14 mouse cellular contexts compared by ENCODE assay signal in genomic region chr8:13025487-13026224, GRCm38 (mm10). TPM values are rescaled to one million over a fixed set of nuclear protein-coding genes. Genes with fewer than 3 reads are reported as not detected.
DNase-seq lines count a peak whose midpoint lies in the region; ATAC-seq lines count a peak whose summit lies in the region.
"Had no signal": no experiment of that assay in that cellular context is flagged by ENCODE, and none has a peak within 500 bp of the region (broad histone marks: within the 10 kb centered on the region; RNA-seq: fewer than 3 reads in every experiment).

F7 (plus strand) TSS chr8:13026034.

- H3K27ac ChIP-seq in liver, embryonic 16.5 days (ENCODE audit: low read length) = no peak within 1 kb of the TSS
- no peak within 1 kb of the TSS for H3K27ac ChIP-seq in neural tube, embryonic 11.5 days (ENCODE audit: low read depth, low read length)
- H3K27ac ChIP-seq: forebrain, embryonic 12.5 days; heart, embryonic 15.5 days; lung, embryonic 15.5 days had no signal

- no peak within 1 kb of the TSS for H3K9ac ChIP-seq in liver, embryonic 16.5 days (ENCODE audit: low read depth, low read length)
- H3K9ac ChIP-seq in neural tube, embryonic 11.5 days (ENCODE audit: low read length) = no peak within 1 kb of the TSS
- H3K9ac ChIP-seq: forebrain, embryonic 12.5 days; heart, embryonic 15.5 days; lung, embryonic 15.5 days had no signal

- DNase-seq in adrenal gland, adult 2 months = peak; percentile 43
- no peak for DNase-seq in adrenal gland, adult 8-10 months
- peak; percentile 34 for DNase-seq in neural tube, embryonic 11.5 days (ENCODE audit: low spot score)
- no peak for DNase-seq in heart, adult 18-20 months
- no peak for DNase-seq in heart, postnatal 4 days
- DNase-seq: gastrocnemius, postnatal 14 days; layer of hippocampus, postnatal 36 days had no signal

- H3K27me3 ChIP-seq in megakaryocyte, embryonic 14.5 days (replicated peaks) = peaks cover 45% of the 10 kb centered on the region
- H3K27me3 ChIP-seq in liver, embryonic 16.5 days (ENCODE audit: control insufficient read depth, insufficient read depth, low read depth, low read length) = no peaks in the 10 kb centered on the region
- no peaks in the 10 kb centered on the region for H3K27me3 ChIP-seq in neural tube, embryonic 11.5 days (ENCODE audit: control insufficient read depth, insufficient read depth, low read length)
- H3K27me3 ChIP-seq: forebrain, embryonic 12.5 days; heart, embryonic 15.5 days; lung, embryonic 15.5 days had no signal

- H3K4me1 ChIP-seq in megakaryocyte, embryonic 14.5 days = peaks cover 41% of the 10 kb centered on the region
- no peaks in the 10 kb centered on the region; the same call in 1 of the 2 replicates for H3K4me1 ChIP-seq in liver, embryonic 16.5 days (ENCODE audit: control insufficient read depth, low read depth, low read length)
- 0 out of 2 replicates have a peak, but pooled peaks cover 2% of the 10 kb centered on the region for H3K4me1 ChIP-seq in neural tube, embryonic 11.5 days (ENCODE audit: control insufficient read depth, insufficient read depth, low read length)
- H3K4me1 ChIP-seq: forebrain, embryonic 12.5 days; heart, embryonic 15.5 days; lung, embryonic 15.5 days had no signal

- no peak within 1 kb of the TSS for H3K4me2 ChIP-seq in liver, embryonic 16.5 days (ENCODE audit: low read depth, low read length)
- H3K4me2 ChIP-seq in neural tube, embryonic 11.5 days (ENCODE audit: low read depth) = no peak within 1 kb of the TSS
- H3K4me2 ChIP-seq: forebrain, embryonic 12.5 days; heart, embryonic 15.5 days; lung, embryonic 15.5 days had no signal

- no peak within 1 kb of the TSS for H3K4me3 ChIP-seq in megakaryocyte, embryonic 14.5 days (replicated peaks)
- H3K4me3 ChIP-seq in liver, embryonic 16.5 days (ENCODE audit: low read depth, low read length) = no peak within 1 kb of the TSS
- H3K4me3 ChIP-seq in neural tube, embryonic 11.5 days (ENCODE audit: low read depth, low read length) = no peak within 1 kb of the TSS
- H3K4me3 ChIP-seq: forebrain, embryonic 12.5 days; heart, embryonic 15.5 days; lung, embryonic 15.5 days had no signal

- H3K36me3 ChIP-seq in megakaryocyte, embryonic 14.5 days (replicated peaks; ENCODE audit: low read length) = peaks cover 6% of the 10 kb centered on the region
- no peaks in the 10 kb centered on the region for H3K36me3 ChIP-seq in liver, embryonic 16.5 days (ENCODE audit: control insufficient read depth, insufficient read depth)
- no peaks in the 10 kb centered on the region for H3K36me3 ChIP-seq in neural tube, embryonic 11.5 days (ENCODE audit: control insufficient read depth, insufficient read depth, low read length)
- H3K36me3 ChIP-seq: forebrain, embryonic 12.5 days; heart, embryonic 15.5 days; lung, embryonic 15.5 days had no signal

- no peaks in the 10 kb centered on the region for H3K9me3 ChIP-seq in megakaryocyte, embryonic 14.5 days
- no peaks in the 10 kb centered on the region for H3K9me3 ChIP-seq in liver, embryonic 16.5 days (replicated peaks; ENCODE audit: control insufficient read depth, low read length)
- no peaks in the 10 kb centered on the region for H3K9me3 ChIP-seq in neural tube, embryonic 11.5 days (ENCODE audit: control insufficient read depth, low read length)
- H3K9me3 ChIP-seq: forebrain, embryonic 12.5 days; heart, embryonic 15.5 days; lung, embryonic 15.5 days had no signal

- no peak for ATAC-seq in megakaryocyte, adult 5-6 weeks (ENCODE audit: poor library complexity, severe bottlenecking)
- ATAC-seq in liver, embryonic 16.5 days (ENCODE audit: low read depth) = peak; percentile 77
- ATAC-seq in neural tube, embryonic 11.5 days (ENCODE audit: insufficient read depth, low FRiP score, low TSS enrichment) = no peak

- 48% methylated on average over 10 of the region's 10 CpGs for WGBS in liver, embryonic 16.5 days (ENCODE audit: insufficient replicate concordance)
- 71% methylated on average over 10 of the region's 10 CpGs for WGBS in neural tube, embryonic 11.5 days

RNA-seq across cellular contexts. Expression of gene F7, which starts in this region (rescaled TPM):
- total RNA-seq in adrenal gland, adult 2 months (2021) = 1 to 10 TPM in 1 of 2 experiments, under 1 TPM in 1; 0.24 to 1.8 TPM
- 0.12 and 0.33 TPM in 2 replicates for polyA plus RNA-seq in adrenal gland, adult 2 months (2012; rRNA removed)
- 1 to 10 TPM in 1 of 4 experiments, under 1 TPM in 3; 0.38 to 1.1 (median 0.68) TPM for total RNA-seq in adrenal gland, adult 8-10 months (2022)
- 11.8 TPM in 1 of 2 replicates, not detected in the other for polyA plus RNA-seq in megakaryocyte, embryonic 14.5 days (2012; ENCODE audit: insufficient read depth, low replicate concordance)
- total RNA-seq in megakaryocyte, adult 5-6 weeks (2015) = 0.27 and 0.56 TPM in 2 replicates
- total RNA-seq in megakaryocyte, adult 5-6 weeks (2017) = 1.3 TPM in 1 of 2 replicates, not detected in the other
- polyA plus RNA-seq in liver, embryonic 16.5 days (2015; fragmentation: Nextera tagmentation; extraction: Ambion mirVana) = 10.9 and 11.0 TPM in 2 replicates
- not detected in 2 replicates for polyA plus RNA-seq in neural tube, embryonic 11.5 days (2014; fragmentation: Nextera tagmentation; extraction: Ambion mirVana)
- total RNA-seq in heart, adult 18-20 months (2021) = under 1 TPM; 0.15 to 0.26 TPM
- not detected for total RNA-seq in heart, postnatal 4 days (2021)
- total RNA-seq: gastrocnemius, postnatal 14 days had no signal
- polyA plus RNA-seq: intestine, embryonic 14.5 days had no signal

Comparison
In these comparisons a context has a peak if more than half of its experiments do, and no peak if none do; other contexts are left out.
1. Peak in DNase-seq in neural tube, embryonic 11.5 days; RNA of the gene not detected or under 1 TPM.